Mouse (Mus musculus) adrenal gland, postnatal 36 days (tissue): Measurements from ENCODE around the gene Gpr137c. TPM values are rescaled to one million over a fixed set of nuclear protein-coding genes. Genes with fewer than 3 reads are reported as not detected.
A peak's percentile ranks its signal among the peaks of the same experiment; 100 is the strongest.

Experiments used
- DNase-seq, 2 experiments: peaks; one replicate each; pipeline ENCODE4 v3.0.0; 2021; ENCODE audit warnings: mixed read lengths in 1 of 2
- total RNA-seq, 2 experiments: library from RNA; stranded (reverse); gene quantifications; 2 replicates each; pipeline ENCODE4 v1.2.3; 2021

Gene Gpr137c
- total RNA-seq, 2 experiments from 2014 or later: 0.82 to 1.0 TPM

- DNase-seq: no peak
These were observed 72.1 kb downstream of the Gpr137c start for GRCm38 (mm10) chr14:45291608-45292007.

- no peak for DNase-seq
These were observed 84.4 kb downstream of the Gpr137c start for GRCm38 (mm10) chr14:45303939-45304338.

- DNase-seq: no peak
These were observed 84.9 kb downstream of the Gpr137c start for GRCm38 (mm10) chr14:45304389-45304788.

GRCm38 (mm10) chr14:45305852-45306251, 86.3 kb downstream of the Gpr137c start:
- no peak for DNase-seq

- DNase-seq: no peak
These were observed 88.3 kb downstream of the Gpr137c start for GRCm38 (mm10) chr14:45307630-45308328.

GRCm38 (mm10) chr14:45309646-45310045, 90.1 kb downstream of the Gpr137c start:
- DNase-seq: peak; percentile 53 to 67

- DNase-seq: no peak
These were observed 90.6 kb downstream of the Gpr137c start for GRCm38 (mm10) chr14:45310101-45310500.

- DNase-seq: no peak
These were observed 97.4 kb downstream of the Gpr137c start for GRCm38 (mm10) chr14:45316927-45317326.

GRCm38 (mm10) chr14:45317921-45318411, 98.4 kb downstream of the Gpr137c start:
- peak in 1 of 2 experiments; percentile 64 for DNase-seq

- peak; percentile 86 to 93 for DNase-seq
These were observed 99.1 kb downstream of the Gpr137c start, which contains the start of gene Ero1l for GRCm38 (mm10) chr14:45318426-45319236. Gene Ero1l (minus strand): TSS chr14:45318771.

- no peak for DNase-seq
These were observed 99.7 kb downstream of the Gpr137c start for GRCm38 (mm10) chr14:45319237-45319610.

- DNase-seq: no peak
These were observed 100.6 kb downstream of the Gpr137c start for GRCm38 (mm10) chr14:45320111-45320510.

- no peak for DNase-seq
These were observed 101.5 kb downstream of the Gpr137c start for GRCm38 (mm10) chr14:45321067-45321466.

GRCm38 (mm10) chr14:45321622-45322021, 102.1 kb downstream of the Gpr137c start:
- DNase-seq: no peak

- no peak for DNase-seq
These were observed 102.9 kb downstream of the Gpr137c start for GRCm38 (mm10) chr14:45322450-45322849.

- no peak for DNase-seq
These were observed 103.8 kb downstream of the Gpr137c start for GRCm38 (mm10) chr14:45323320-45323719.

- peak; percentile 50 to 62 for DNase-seq
These were observed 106.0 kb downstream of the Gpr137c start for GRCm38 (mm10) chr14:45325471-45325870.

GRCm38 (mm10) chr14:45328072-45328713, 108.7 kb downstream of the Gpr137c start:
- DNase-seq: no peak

- DNase-seq: no peak
These were observed 109.6 kb downstream of the Gpr137c start for GRCm38 (mm10) chr14:45329018-45329588.

GRCm38 (mm10) chr14:45329589-45330181, 110.2 kb downstream of the Gpr137c start, which contains the start of gene Psmc6:
Gene Psmc6 (plus strand): TSS chr14:45329788.
- DNase-seq: peak; percentile 91 to 95
